Mouse (Mus musculus) hindbrain, postnatal 0 days (tissue): ENCODE data around the gene Cd99l2. TPM values are rescaled to one million over a fixed set of nuclear protein-coding genes. Genes with fewer than 3 reads are reported as not detected.
A peak's percentile ranks its signal among the peaks of the same experiment; 100 is the strongest.

ENCODE experiments used
- ATAC-seq: fragments of 200-750 bp; cut with Nextera tagmentation; 2 replicates; pipeline ENCODE4 v1.8.0; 2017; ENCODE audit warnings: mild to moderate bottlenecking, moderate TSS enrichment, moderate library complexity
- DNase-seq: peaks from one replicate; pipeline ENCODE4 v3.0.0-alpha.2; 2015; ENCODE audit warnings: low spot score
- H3K27ac ChIP-seq: fragments of 300-500 bp; sonication (generic); 2 replicates; pipeline ENCODE4 v1.5.1; 2014; ENCODE audit warnings: mild to moderate bottlenecking
- H3K27me3 ChIP-seq: fragments of 300-500 bp; sonication (generic); 2 replicates; pipeline ENCODE4 v1.6.1; 2014; ENCODE audit warnings: low read length, mixed read lengths; ENCODE audit not compliant: insufficient read depth
- H3K36me3 ChIP-seq: fragments of 300-500 bp; sonication (generic); 2 replicates; pipeline ENCODE4 v1.6.1; 2014; ENCODE audit warnings: low read length, mixed read lengths; ENCODE audit not compliant: insufficient read depth
- H3K4me1 ChIP-seq: fragments of 300-500 bp; sonication (generic); 2 replicates; pipeline ENCODE4 v1.6.1; 2014; ENCODE audit warnings: antibody characterized with exemption, low read length, mixed read lengths; ENCODE audit not compliant: insufficient read depth
- H3K4me2 ChIP-seq: fragments of 300-500 bp; sonication (generic); 2 replicates; pipeline ENCODE4 v1.6.1; 2014; ENCODE audit warnings: low read depth, mild to moderate bottlenecking, low read length, moderate library complexity, mixed read lengths
- H3K4me3 ChIP-seq: fragments of 300-500 bp; sonication (generic); 2 replicates; pipeline ENCODE4 v1.5.1; 2014; ENCODE audit warnings: low read length
- H3K9ac ChIP-seq: fragments of 300-500 bp; sonication (generic); replicated peaks from 2 replicates; pipeline ENCODE4 v1.6.1; 2014; ENCODE audit warnings: mild to moderate bottlenecking, low read length, moderate library complexity, mixed read lengths
- H3K9me3 ChIP-seq: fragments of 300-500 bp; sonication (generic); 2 replicates; pipeline ENCODE4 v1.6.1; 2016; ENCODE audit warnings: low read length, mixed read lengths
- CTCF ChIP-seq: IDR thresholded peaks from 2 replicates; pipeline ENCODE4 v1.5.1; 2016; ENCODE audit warnings: antibody characterized with exemption, control low read depth, low read depth
- WGBS: fragments of 180-500 bp; shearing (Covaris S2); extraction: QIAGEN DNeasy Blood & Tissue Kit; methylation state at CpG from one replicate; pipeline ENCODE4 v1.1.7; 2014; 5-methylcytosine and 5-hydroxymethylcytosine counted together
- polyA plus RNA-seq: library from polyadenylated mRNA; unstranded; fragments of >200 nt; fragmentation: Nextera tagmentation; extraction: Ambion mirVana; gene quantifications from 2 replicates; pipeline ENCODE4 v1.2.1, GENCODE M21; 2015
- total RNA-seq: library from RNA; depleted of rRNA; stranded (reverse); fragments of >200 nt; gene quantifications from 2 replicates; pipeline ENCODE4 v1.2.3, GENCODE M21; 2014

Gene Cd99l2
- total and polyA plus RNA-seq, 2 experiments from 2014 or later = 70.0 to 80.1 TPM

DNA sequence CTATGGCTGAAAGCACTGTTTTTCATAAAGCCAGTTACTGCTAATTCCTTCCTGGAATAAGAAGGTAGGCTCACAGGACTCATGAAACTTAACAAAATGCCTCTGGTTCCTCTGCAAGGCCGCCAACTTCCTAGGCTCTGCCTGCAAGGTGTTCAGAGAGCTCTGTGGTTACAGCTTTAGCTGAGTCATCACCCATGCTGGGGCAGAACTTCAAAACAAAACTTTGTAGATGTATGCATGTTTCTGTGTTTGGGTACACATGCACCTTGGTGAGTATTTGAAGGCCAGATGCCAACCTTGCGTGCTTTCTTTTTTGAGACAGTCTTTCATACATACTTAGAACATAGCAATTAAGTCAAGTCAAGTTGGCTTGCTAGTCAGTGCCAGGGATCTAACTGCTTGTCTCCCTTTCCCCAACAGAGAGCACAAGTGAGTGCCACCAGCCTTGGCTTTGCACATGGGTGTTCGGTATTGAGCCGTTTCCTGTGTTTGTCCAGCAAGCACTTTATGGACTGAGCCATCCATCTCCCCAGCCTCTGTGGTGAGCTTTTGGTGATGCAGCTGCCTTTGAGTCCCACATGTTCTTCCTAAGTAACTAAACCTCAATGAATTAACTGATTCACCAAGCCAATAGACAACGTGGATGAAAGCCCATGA, 23.9 kb downstream of the Cd99l2 start:
- Histone ChIP-seq H3K36me3 (no peaks in the 10 kb centered on the region), H3K4me3 (no peak overlapping the region), H3K27me3 (no peaks in the 10 kb centered on the region), H3K4me2 (no peak overlapping the region), H3K4me1 (no peaks in the 10 kb centered on the region), H3K9ac (no peak overlapping the region), H3K9me3 (no peaks in the 10 kb centered on the region), H3K27ac (no peak overlapping the region)
- 88% methylated on average over 5 of the region's 5 CpGs for WGBS
- ATAC-seq (no peak), DNase-seq (no peak)
- TF ChIP-seq CTCF = no peak

DNA sequence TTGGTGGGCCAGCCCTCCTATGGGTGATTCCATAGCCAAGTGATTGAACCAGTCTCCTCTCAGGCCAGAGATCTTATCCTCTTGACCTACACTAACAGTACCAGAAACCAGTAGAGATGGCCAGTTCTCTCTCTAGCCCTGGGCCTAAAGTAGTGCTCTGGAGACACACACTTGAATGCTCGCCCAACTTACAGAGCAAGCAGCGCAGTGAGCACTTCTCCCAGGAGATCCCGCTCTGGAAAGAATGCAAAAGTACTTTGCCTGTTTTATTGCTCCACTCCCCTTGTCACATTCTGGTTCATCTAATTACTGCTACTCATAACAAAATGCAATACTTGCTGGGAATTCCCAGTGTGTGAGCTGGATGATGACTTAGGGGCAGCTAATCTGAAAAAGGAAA, 25.2 kb downstream of the Cd99l2 start:
- Histone ChIP-seq H3K36me3 (no peaks in the 10 kb centered on the region), H3K27ac (no peak overlapping the region), H3K4me1 (no peaks in the 10 kb centered on the region), H3K9ac (no peak overlapping the region), H3K27me3 (no peaks in the 10 kb centered on the region), H3K4me3 (no peak overlapping the region), H3K4me2 (no peak overlapping the region), H3K9me3 (no peaks in the 10 kb centered on the region)
- TF ChIP-seq CTCF = no peak
- 85% methylated on average over 3 of the region's 3 CpGs for WGBS
- DNase-seq = no peak
- ATAC-seq = no peak

DNA sequence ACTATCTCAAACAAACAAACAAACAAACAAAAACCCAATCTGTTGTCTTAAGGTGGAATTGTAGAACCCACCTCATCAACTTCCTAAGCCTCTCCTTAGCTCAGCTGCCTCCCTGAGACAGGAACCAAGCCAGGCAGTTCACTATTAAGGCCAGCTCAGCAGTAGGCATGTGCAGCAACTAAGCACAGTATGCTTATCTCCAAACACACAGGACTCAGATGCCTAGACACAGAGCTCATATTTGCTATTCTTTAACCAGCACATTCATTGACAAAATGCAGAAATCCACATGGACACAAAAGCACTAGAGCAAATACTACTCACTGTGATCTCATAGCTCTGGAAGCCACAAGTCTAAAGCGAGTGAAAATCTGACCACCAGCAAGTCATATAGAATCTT, 27.2 kb downstream of the Cd99l2 start:
- Histone ChIP-seq H3K36me3 (no peaks in the 10 kb centered on the region), H3K4me2 (no peak overlapping the region), H3K27me3 (no peaks in the 10 kb centered on the region), H3K4me1 (no peaks in the 10 kb centered on the region), H3K4me3 (no peak overlapping the region), H3K27ac (no peak overlapping the region), H3K9ac (no peak overlapping the region), H3K9me3 (no peaks in the 10 kb centered on the region)
- DNase-seq (no peak), ATAC-seq (no peak)
- no peak for TF ChIP-seq CTCF
- 91% methylated on average over 1 of the region's 1 CpGs for WGBS

DNA sequence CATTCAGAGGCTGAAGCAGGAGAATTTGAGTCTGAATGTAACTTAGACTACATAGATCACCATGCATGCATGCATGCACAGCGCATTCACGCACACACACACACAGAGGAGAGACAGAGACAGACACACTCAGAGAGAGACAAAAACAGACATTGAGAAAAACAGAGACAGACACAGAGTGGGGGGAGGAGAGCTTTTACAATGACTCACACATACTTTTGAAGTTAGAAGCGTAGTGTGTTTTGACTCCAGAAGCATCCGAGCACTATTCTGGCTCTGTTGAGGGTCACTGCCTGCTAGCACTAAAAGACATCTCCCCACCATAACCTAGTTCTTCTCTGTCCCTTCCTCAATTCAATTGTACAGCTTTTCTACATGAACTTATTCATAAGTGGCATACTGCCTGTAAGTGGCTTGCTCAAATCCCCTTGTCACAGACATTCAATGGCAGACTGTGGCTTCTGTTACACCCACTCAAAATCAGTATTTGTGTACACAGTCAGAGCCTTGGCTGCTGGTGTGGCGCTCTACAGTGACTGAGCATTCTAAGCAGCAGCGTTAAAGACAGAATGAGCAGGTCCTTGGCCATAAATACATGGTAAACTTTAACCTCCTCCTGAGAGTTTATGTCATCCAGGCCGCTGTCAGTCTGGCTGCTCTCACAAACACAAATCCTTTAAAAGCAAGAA, 28.4 kb downstream of the Cd99l2 start:
- Histone ChIP-seq H3K9ac (no peak overlapping the region), H3K4me3 (no peak overlapping the region), H3K27me3 (no peaks in the 10 kb centered on the region), H3K36me3 (no peaks in the 10 kb centered on the region), H3K27ac (no peak overlapping the region), H3K4me2 (no peak overlapping the region), H3K4me1 (no peaks in the 10 kb centered on the region), H3K9me3 (no peaks in the 10 kb centered on the region)
- ATAC-seq (no peak), DNase-seq (no peak)
- 76% methylated on average over 7 of the region's 7 CpGs for WGBS
- TF ChIP-seq CTCF = no peak

DNA sequence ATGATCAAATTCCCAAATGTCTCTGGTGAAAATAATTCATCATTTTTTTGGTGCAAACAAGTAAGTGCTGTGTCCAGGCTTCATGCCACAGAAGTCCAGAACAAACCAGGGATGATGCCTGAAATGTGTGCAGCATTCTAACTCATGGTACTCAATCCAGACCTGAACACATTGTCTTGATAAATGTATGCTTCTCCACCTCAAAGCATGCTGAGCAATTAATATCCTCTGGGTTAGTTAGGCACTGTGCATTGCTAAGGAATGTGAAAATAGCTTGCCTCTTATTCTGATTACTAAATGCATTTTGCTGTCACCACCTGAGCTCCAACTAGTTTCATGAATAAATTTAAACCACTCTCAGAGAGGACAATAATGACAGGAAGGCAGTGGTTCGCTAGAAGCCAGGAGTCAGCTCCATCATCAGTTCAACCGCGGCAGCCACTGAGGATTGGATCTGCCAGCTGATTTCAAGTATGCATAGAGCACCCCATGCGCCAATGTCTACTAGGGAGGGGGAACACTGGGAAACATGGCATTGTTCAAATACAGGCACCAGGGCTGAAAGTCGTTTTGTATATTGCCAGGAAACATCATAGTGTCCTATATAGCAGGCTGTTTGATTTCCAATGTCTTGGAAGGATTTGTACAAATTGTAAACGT, 36.4 kb downstream of the Cd99l2 start:
- TF ChIP-seq CTCF = no peak
- H3K27ac ChIP-seq = no peak overlapping the region
- no peaks in the 10 kb centered on the region for H3K36me3 ChIP-seq
- no peak for ATAC-seq
- no peaks in the 10 kb centered on the region for H3K27me3 ChIP-seq
- H3K4me3 ChIP-seq = no peak overlapping the region
- no peaks in the 10 kb centered on the region for H3K4me1 ChIP-seq
- WGBS = 55% methylated on average over 6 of the region's 6 CpGs
- H3K9me3 ChIP-seq = no peaks in the 10 kb centered on the region
- no peak overlapping the region for H3K9ac ChIP-seq
- DNase-seq = peak; percentile 3
- no peak overlapping the region for H3K4me2 ChIP-seq

DNA sequence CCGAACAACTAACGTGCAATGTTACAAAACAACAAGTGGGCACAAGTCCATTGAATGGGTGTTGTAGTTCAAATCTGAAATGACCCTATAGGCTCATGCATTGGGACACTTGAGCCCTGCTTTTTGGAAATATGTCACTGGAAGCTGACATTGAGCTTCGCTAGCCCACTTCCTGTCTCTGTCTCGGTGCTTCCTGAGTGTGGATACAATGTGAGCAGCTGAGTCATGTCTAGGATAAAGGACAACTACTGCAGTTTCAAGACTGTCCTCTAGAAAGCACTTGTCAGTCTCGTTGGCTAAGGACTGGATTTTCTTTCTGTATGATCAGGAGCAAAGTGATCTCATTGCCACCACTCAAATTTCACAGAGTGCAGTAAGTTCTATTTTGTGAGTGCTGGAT, 49.7 kb downstream of the Cd99l2 start:
- TF ChIP-seq CTCF = no peak
- Histone ChIP-seq H3K9ac (no peak overlapping the region), H3K9me3 (no peaks in the 10 kb centered on the region), H3K4me3 (no peak overlapping the region), H3K4me2 (no peak overlapping the region), H3K36me3 (no peaks in the 10 kb centered on the region), H3K27ac (no peak overlapping the region), H3K27me3 (no peaks in the 10 kb centered on the region), H3K4me1 (no peaks in the 10 kb centered on the region)
- DNase-seq = no peak
- no peak for ATAC-seq
- 88% methylated on average over 5 of the region's 5 CpGs for WGBS

DNA sequence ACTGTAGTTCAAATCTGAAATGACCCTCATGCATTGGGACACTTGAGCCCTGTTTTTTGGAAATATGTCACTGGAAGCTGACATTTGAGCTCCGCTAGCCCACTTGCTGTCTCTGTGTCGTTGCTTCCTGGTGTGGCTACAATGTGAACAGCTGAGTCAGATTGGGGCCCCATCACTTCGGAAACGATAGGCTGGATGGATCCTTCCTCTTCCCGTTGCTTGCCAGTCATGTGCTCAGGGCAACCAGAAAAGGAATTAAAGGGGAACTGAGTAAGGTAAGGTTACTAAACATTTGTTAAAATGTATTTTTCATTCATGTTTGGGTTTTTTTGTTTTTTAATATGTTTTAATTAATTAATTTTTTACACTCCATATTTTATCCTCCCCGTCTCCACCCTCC, 53.2 kb downstream of the Cd99l2 start:
- Histone ChIP-seq H3K4me1 (no peaks in the 10 kb centered on the region), H3K9me3 (no peaks in the 10 kb centered on the region), H3K27me3 (no peaks in the 10 kb centered on the region), H3K27ac (no peak overlapping the region), H3K4me2 (no peak overlapping the region), H3K9ac (no peak overlapping the region), H3K36me3 (no peaks in the 10 kb centered on the region), H3K4me3 (no peak overlapping the region)
- WGBS = 88% methylated on average over 6 of the region's 6 CpGs
- ATAC-seq (no peak), DNase-seq (no peak)
- TF ChIP-seq CTCF = no peak
